In the genomic region with DNA sequence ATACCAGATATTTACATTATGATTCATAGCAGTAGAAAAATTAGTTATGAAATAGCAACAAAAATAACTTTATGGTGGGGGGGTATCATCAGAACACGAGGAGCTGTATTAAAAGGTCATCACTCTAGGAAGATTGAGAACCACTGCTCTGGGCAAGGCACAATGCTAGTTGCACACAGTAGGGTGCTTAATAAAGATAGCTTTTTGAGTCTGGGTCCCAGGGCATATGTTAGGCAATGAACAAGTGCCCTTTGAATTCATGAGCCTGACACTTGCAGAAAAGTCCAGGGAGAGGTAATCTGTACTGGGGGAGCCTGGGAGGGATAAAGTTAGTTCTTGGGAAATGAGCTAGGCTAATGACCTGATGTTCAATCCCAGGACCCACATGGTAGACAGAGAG, we compare ENCODE assay signal across 23 mouse cellular contexts. TPM values are rescaled to one million over a fixed set of nuclear protein-coding genes. Genes with fewer than 3 reads are reported as not detected.
A peak's percentile ranks its signal among the peaks of the same experiment; 100 is the strongest.
DNase-seq lines count a peak whose midpoint lies in the region; ATAC-seq and TF ChIP-seq lines count a peak whose summit lies in the region.
"Had no signal": no experiment of that assay in that cellular context is flagged by ENCODE, and none has a peak within 500 bp of the region (broad histone marks: within the 10 kb centered on the region; RNA-seq: fewer than 3 reads in every experiment).

No protein-coding gene starts in this region.

- H3K4me1 ChIP-seq in hindbrain, postnatal 0 days (ENCODE audit: insufficient read depth, low read length): peaks cover 17% of the 10 kb centered on the region; the same call in 1 of the 2 replicates
- peaks cover under 1% of the 10 kb centered on the region; the same call in 1 of the 2 replicates for H3K4me1 ChIP-seq in hindbrain, embryonic 11.5 days (replicated peaks; ENCODE audit: control insufficient read depth, insufficient read depth, low read length)
- peaks cover 46% of the 10 kb centered on the region for H3K4me1 ChIP-seq in liver, embryonic 15.5 days (replicated peaks)
- H3K4me1 ChIP-seq in liver, embryonic 11.5 days (replicated peaks; ENCODE audit: control insufficient read depth, insufficient read depth, low read length): peaks cover 35% of the 10 kb centered on the region
- peaks cover 45% of the 10 kb centered on the region for H3K4me1 ChIP-seq in intestine, embryonic 15.5 days (replicated peaks)
- H3K4me1 ChIP-seq in stomach, postnatal 0 days (replicated peaks; ENCODE audit: control insufficient read depth, insufficient read depth): peaks cover 27% of the 10 kb centered on the region

- no peak for TF ChIP-seq CTCF in hindbrain, postnatal 0 days (IDR thresholded peaks at IDR 0.05; ENCODE audit: low read depth)
- TF ChIP-seq CTCF in stomach, postnatal 0 days (IDR thresholded peaks at IDR 0.05; ENCODE audit: low read depth): no peak

- H3K4me2 ChIP-seq in hindbrain, postnatal 0 days (ENCODE audit: low read depth, low read length): no peak overlapping the region
- no peak overlapping the region for H3K4me2 ChIP-seq in hindbrain, embryonic 11.5 days (replicated peaks; ENCODE audit: low read depth, low read length)
- no peak overlapping the region for H3K4me2 ChIP-seq in liver, embryonic 15.5 days
- H3K4me2 ChIP-seq in liver, embryonic 11.5 days: no peak overlapping the region
- H3K4me2 ChIP-seq in intestine, embryonic 15.5 days (replicated peaks): no peak overlapping the region
- H3K4me2 ChIP-seq in stomach, postnatal 0 days (replicated peaks; ENCODE audit: low read depth): no peak overlapping the region
- H3K4me2 ChIP-seq: embryonic facial prominence, embryonic 15.5 days had no signal

- no peaks in the 10 kb centered on the region for H3K27me3 ChIP-seq in hindbrain, postnatal 0 days (ENCODE audit: insufficient read depth, low read length)
- H3K27me3 ChIP-seq in hindbrain, embryonic 11.5 days (ENCODE audit: control insufficient read depth, insufficient read depth, low read length): peaks cover 2% of the 10 kb centered on the region; the same call in 1 of the 2 replicates
- H3K27me3 ChIP-seq in liver, embryonic 15.5 days: peaks cover 38% of the 10 kb centered on the region
- peaks cover 24% of the 10 kb centered on the region for H3K27me3 ChIP-seq in liver, embryonic 11.5 days (replicated peaks; ENCODE audit: control insufficient read depth, insufficient read depth, low read length)
- no peaks in the 10 kb centered on the region for H3K27me3 ChIP-seq in intestine, embryonic 15.5 days (replicated peaks)
- H3K27me3 ChIP-seq in stomach, postnatal 0 days (ENCODE audit: control insufficient read depth, insufficient read depth, low read length): no peaks in the 10 kb centered on the region
- H3K27me3 ChIP-seq: embryonic facial prominence, embryonic 15.5 days had no signal

- H3K4me3 ChIP-seq in hindbrain, postnatal 0 days (ENCODE audit: low read length): no peak overlapping the region
- H3K4me3 ChIP-seq in hindbrain, embryonic 11.5 days (ENCODE audit: low read depth, low read length): no peak overlapping the region
- H3K4me3 ChIP-seq in liver, embryonic 15.5 days (replicated peaks): no peak overlapping the region
- no peak overlapping the region for H3K4me3 ChIP-seq in liver, embryonic 11.5 days (ENCODE audit: low read depth, low read length)
- H3K4me3 ChIP-seq in intestine, embryonic 15.5 days (replicated peaks): no peak overlapping the region
- no peak overlapping the region for H3K4me3 ChIP-seq in stomach, postnatal 0 days (ENCODE audit: low read depth, low read length)
- H3K4me3 ChIP-seq: embryonic facial prominence, embryonic 15.5 days had no signal

- no peak for TF ChIP-seq EP300 in stomach, postnatal 0 days (optimal IDR thresholded peaks at IDR 0.05)

- H3K9me3 ChIP-seq in hindbrain, postnatal 0 days (ENCODE audit: low read length): no peaks in the 10 kb centered on the region
- no peaks in the 10 kb centered on the region for H3K9me3 ChIP-seq in hindbrain, embryonic 11.5 days (ENCODE audit: control insufficient read depth, low read length)
- H3K9me3 ChIP-seq in liver, embryonic 15.5 days (replicated peaks): no peaks in the 10 kb centered on the region
- H3K9me3 ChIP-seq in liver, embryonic 11.5 days (ENCODE audit: control insufficient read depth, low read length): no peaks in the 10 kb centered on the region
- no peaks in the 10 kb centered on the region for H3K9me3 ChIP-seq in intestine, embryonic 15.5 days
- no peaks in the 10 kb centered on the region for H3K9me3 ChIP-seq in stomach, postnatal 0 days (ENCODE audit: control insufficient read depth, low read length)
- H3K9me3 ChIP-seq: embryonic facial prominence, embryonic 15.5 days had no signal

- no peak for ATAC-seq in hindbrain, postnatal 0 days
- ATAC-seq in hindbrain, embryonic 11.5 days (ENCODE audit: low FRiP score): no peak
- no peak for ATAC-seq in liver, embryonic 15.5 days (ENCODE audit: insufficient read depth)
- ATAC-seq in liver, embryonic 11.5 days (replicated peaks; ENCODE audit: low FRiP score): no peak
- ATAC-seq in intestine, embryonic 15.5 days: no peak
- ATAC-seq in stomach, postnatal 0 days (ENCODE audit: low FRiP score, low TSS enrichment): no peak
- ATAC-seq: hindbrain, embryonic 16.5 days had no signal

- H3K9ac ChIP-seq in hindbrain, postnatal 0 days (replicated peaks; ENCODE audit: low read length): no peak overlapping the region
- no peak overlapping the region for H3K9ac ChIP-seq in hindbrain, embryonic 11.5 days (ENCODE audit: low read depth, low read length)
- H3K9ac ChIP-seq in liver, embryonic 15.5 days: no peak overlapping the region
- H3K9ac ChIP-seq in liver, embryonic 11.5 days (ENCODE audit: low read depth, low read length): no peak overlapping the region
- no peak overlapping the region for H3K9ac ChIP-seq in intestine, embryonic 15.5 days
- H3K9ac ChIP-seq in stomach, postnatal 0 days (ENCODE audit: low read length): no peak overlapping the region
- H3K9ac ChIP-seq: embryonic facial prominence, embryonic 15.5 days had no signal

- no peaks in the 10 kb centered on the region for H3K36me3 ChIP-seq in hindbrain, postnatal 0 days (ENCODE audit: insufficient read depth, low read length)
- no peaks in the 10 kb centered on the region for H3K36me3 ChIP-seq in hindbrain, embryonic 11.5 days (ENCODE audit: control insufficient read depth, insufficient read depth, low read length)
- H3K36me3 ChIP-seq in liver, embryonic 15.5 days (replicated peaks): no peaks in the 10 kb centered on the region
- no peaks in the 10 kb centered on the region for H3K36me3 ChIP-seq in liver, embryonic 11.5 days (ENCODE audit: control insufficient read depth, insufficient read depth, low read length)
- no peaks in the 10 kb centered on the region for H3K36me3 ChIP-seq in intestine, embryonic 15.5 days
- H3K36me3 ChIP-seq in stomach, postnatal 0 days (ENCODE audit: control insufficient read depth, insufficient read depth, low read length): no peaks in the 10 kb centered on the region
- H3K36me3 ChIP-seq: embryonic facial prominence, embryonic 15.5 days had no signal

- 83% methylated on average over 1 of the region's 1 CpGs for whole genome bisulfite sequencing in hindbrain, postnatal 0 days
- 88% methylated on average over 1 of the region's 1 CpGs for WGBS in hindbrain, embryonic 11.5 days
- WGBS in liver, embryonic 15.5 days (ENCODE audit: insufficient replicate concordance): 26% methylated on average over 1 of the region's 1 CpGs
- WGBS in liver, embryonic 11.5 days: 67% methylated on average over 1 of the region's 1 CpGs
- 48% methylated on average over 1 of the region's 1 CpGs for WGBS in intestine, embryonic 15.5 days
- 23% methylated on average over 1 of the region's 1 CpGs for WGBS in stomach, postnatal 0 days

- H3K27ac ChIP-seq in hindbrain, postnatal 0 days: 0 out of 2 replicates have a peak overlapping the region, but pooled peaks have one; percentile 36
- no peak overlapping the region for H3K27ac ChIP-seq in hindbrain, embryonic 11.5 days (ENCODE audit: low read depth, low read length)
- H3K27ac ChIP-seq in liver, embryonic 15.5 days (replicated peaks): peak overlapping the region; percentile 66
- no peak overlapping the region for H3K27ac ChIP-seq in liver, embryonic 11.5 days (ENCODE audit: low read depth, low read length)
- peak overlapping the region; percentile 78 for H3K27ac ChIP-seq in intestine, embryonic 15.5 days
- peak overlapping the region; percentile 91 for H3K27ac ChIP-seq in stomach, postnatal 0 days (replicated peaks)

- no peak for DNase-seq in hindbrain, postnatal 0 days (ENCODE audit: low spot score)
- DNase-seq in hindbrain, embryonic 11.5 days (ENCODE audit: low spot score): no peak
- DNase-seq in liver, embryonic 11.5 days (ENCODE audit: low spot score): no peak
- DNase-seq in stomach, postnatal 0 days (ENCODE audit: low spot score): no peak
- DNase-seq in embryo, embryonic 9.5 days (ENCODE audit: extremely low spot score): no peak
- DNase-seq: cerebellum, adult 9-10 months; thymus, postnatal 25 days had no signal

RNA-seq across cellular contexts. Expression of a gene that starts 4.0 kb away (rescaled TPM):
- 27.5 and 31.3 TPM in 2 replicates for total RNA-seq in hindbrain, postnatal 0 days (2014; rRNA removed)
- polyA plus RNA-seq in hindbrain, postnatal 0 days (2015; fragmentation: Nextera tagmentation; extraction: Ambion mirVana): 18.5 and 20.0 TPM in 2 replicates
- 11.9 and 12.1 TPM in 2 replicates for polyA plus RNA-seq in hindbrain, embryonic 11.5 days (2014; fragmentation: Nextera tagmentation; extraction: Ambion mirVana)
- 15.0 and 17.5 TPM in 2 replicates for polyA plus RNA-seq in liver, embryonic 15.5 days (2015; fragmentation: Nextera tagmentation; extraction: Ambion mirVana)
- 8.8 and 10.1 TPM in 2 replicates for polyA plus RNA-seq in liver, embryonic 11.5 days (2014; fragmentation: Nextera tagmentation; extraction: Ambion mirVana)
- polyA plus RNA-seq in intestine, embryonic 15.5 days (2015; fragmentation: Nextera tagmentation; extraction: Ambion mirVana): 25.9 and 26.6 TPM in 2 replicates
- 9.2 and 11.8 TPM in 2 replicates for polyA plus RNA-seq in stomach, postnatal 0 days (2015; fragmentation: Nextera tagmentation; extraction: Ambion mirVana)

RNA-seq across cellular contexts. Expression of a gene that starts 17.3 kb away (rescaled TPM):
- total RNA-seq in hindbrain, postnatal 0 days (2014; rRNA removed): not detected in 2 replicates
- polyA plus RNA-seq in hindbrain, postnatal 0 days (2015; fragmentation: Nextera tagmentation; extraction: Ambion mirVana): not detected in 2 replicates
- polyA plus RNA-seq in hindbrain, embryonic 11.5 days (2014; fragmentation: Nextera tagmentation; extraction: Ambion mirVana): not detected in 2 replicates
- not detected in 2 replicates for polyA plus RNA-seq in liver, embryonic 15.5 days (2015; fragmentation: Nextera tagmentation; extraction: Ambion mirVana)
- polyA plus RNA-seq in liver, embryonic 11.5 days (2014; fragmentation: Nextera tagmentation; extraction: Ambion mirVana): not detected in 2 replicates
- polyA plus RNA-seq in intestine, embryonic 15.5 days (2015; fragmentation: Nextera tagmentation; extraction: Ambion mirVana): not detected in 2 replicates
- not detected in 2 replicates for polyA plus RNA-seq in stomach, postnatal 0 days (2015; fragmentation: Nextera tagmentation; extraction: Ambion mirVana)
- total RNA-seq: adrenal gland, adult 18-20 months; ES-E14; heart, postnatal 10 days; megakaryocyte-erythroid progenitor cell, adult 5-6 weeks; midbrain, postnatal 0 days had no signal
- polyA plus RNA-seq: C2C12; embryonic facial prominence, embryonic 15.5 days; forebrain, embryonic 11.5 days; frontal cortex, adult 2 months; hindbrain, embryonic 16.5 days; large intestine, adult 2 months; limb, embryonic 11.5 days; lung, embryonic 16.5 days; midbrain, postnatal 0 days; neural tube, embryonic 11.5 days had no signal

RNA-seq across cellular contexts. Expression of a gene that starts 35.9 kb away (rescaled TPM):
- not detected in 2 replicates for total RNA-seq in hindbrain, postnatal 0 days (2014; rRNA removed)
- not detected in 2 replicates for polyA plus RNA-seq in hindbrain, postnatal 0 days (2015; fragmentation: Nextera tagmentation; extraction: Ambion mirVana)
- not detected in 2 replicates for polyA plus RNA-seq in hindbrain, embryonic 11.5 days (2014; fragmentation: Nextera tagmentation; extraction: Ambion mirVana)
- polyA plus RNA-seq in liver, embryonic 15.5 days (2015; fragmentation: Nextera tagmentation; extraction: Ambion mirVana): not detected in 2 replicates
- polyA plus RNA-seq in liver, embryonic 11.5 days (2014; fragmentation: Nextera tagmentation; extraction: Ambion mirVana): not detected in 2 replicates
- polyA plus RNA-seq in intestine, embryonic 15.5 days (2015; fragmentation: Nextera tagmentation; extraction: Ambion mirVana): not detected in 2 replicates
- not detected in 2 replicates for polyA plus RNA-seq in stomach, postnatal 0 days (2015; fragmentation: Nextera tagmentation; extraction: Ambion mirVana)
- total RNA-seq: adrenal gland, adult 18-20 months; ES-E14; heart, postnatal 10 days; megakaryocyte-erythroid progenitor cell, adult 5-6 weeks; midbrain, postnatal 0 days had no signal
- polyA plus RNA-seq: C2C12; embryonic facial prominence, embryonic 15.5 days; forebrain, embryonic 11.5 days; frontal cortex, adult 2 months; hindbrain, embryonic 16.5 days; large intestine, adult 2 months; limb, embryonic 11.5 days; lung, embryonic 16.5 days; midbrain, postnatal 0 days; neural tube, embryonic 11.5 days had no signal

RNA-seq across cellular contexts. Expression of a gene that starts 47.2 kb away (rescaled TPM):
- total RNA-seq in hindbrain, postnatal 0 days (2014; rRNA removed): not detected in 2 replicates
- not detected in 2 replicates for polyA plus RNA-seq in hindbrain, postnatal 0 days (2015; fragmentation: Nextera tagmentation; extraction: Ambion mirVana)
- not detected in 2 replicates for polyA plus RNA-seq in hindbrain, embryonic 11.5 days (2014; fragmentation: Nextera tagmentation; extraction: Ambion mirVana)
- polyA plus RNA-seq in liver, embryonic 15.5 days (2015; fragmentation: Nextera tagmentation; extraction: Ambion mirVana): 4.2 and 30.4 TPM in 2 replicates
- polyA plus RNA-seq in liver, embryonic 11.5 days (2014; fragmentation: Nextera tagmentation; extraction: Ambion mirVana): 3.5 and 3.7 TPM in 2 replicates
- polyA plus RNA-seq in intestine, embryonic 15.5 days (2015; fragmentation: Nextera tagmentation; extraction: Ambion mirVana): 958 and 2,971 TPM in 2 replicates
- 1,789 and 1,944 TPM in 2 replicates for polyA plus RNA-seq in stomach, postnatal 0 days (2015; fragmentation: Nextera tagmentation; extraction: Ambion mirVana)
- total RNA-seq: adrenal gland, adult 18-20 months; heart, postnatal 10 days; megakaryocyte-erythroid progenitor cell, adult 5-6 weeks; midbrain, postnatal 0 days had no signal
- polyA plus RNA-seq: C2C12; embryonic facial prominence, embryonic 15.5 days; forebrain, embryonic 11.5 days; hindbrain, embryonic 16.5 days; limb, embryonic 11.5 days; midbrain, postnatal 0 days; neural tube, embryonic 11.5 days had no signal

Comparison
In these comparisons a context has a peak if more than half of its experiments do, and no peak if none do; other contexts are left out.
1. H3K27ac ChIP-seq: peak in hindbrain, postnatal 0 days (single experiment), liver, embryonic 15.5 days (single experiment), intestine, embryonic 15.5 days (single experiment) and stomach, postnatal 0 days (single experiment); none in hindbrain, embryonic 11.5 days (single experiment) and liver, embryonic 11.5 days (single experiment).